Mouse (Mus musculus) embryonic facial prominence, embryonic 11.5 days (tissue): ENCODE measurements around the gene Gm45785. TPM values are rescaled to one million over a fixed set of nuclear protein-coding genes. Genes with fewer than 3 reads are reported as not detected.

Experiments
- ATAC-seq: fragments of 200-750 bp; cut with Nextera tagmentation; replicated peaks from 2 replicates; pipeline ENCODE4 v1.8.0; 2017; ENCODE audit warnings: low read depth; ENCODE audit not compliant: insufficient number of reproducible peaks, low FRiP score, low TSS enrichment
- DNase-seq: peaks from one replicate; pipeline ENCODE4 v3.0.0-alpha.2; 2015; ENCODE audit warnings: low spot score
- H3K27ac ChIP-seq: fragments of 300-500 bp; sonication (generic); replicated peaks from 2 replicates; pipeline ENCODE4 v1.5.1; 2014; ENCODE audit warnings: mild to moderate bottlenecking, low read depth, low read length, control low read depth
- H3K27me3 ChIP-seq: fragments of 300-500 bp; sonication (generic); 2 replicates; pipeline ENCODE4 v1.6.1; 2014; ENCODE audit warnings: mild to moderate bottlenecking, low read length, moderate library complexity, mixed read lengths; ENCODE audit not compliant: control insufficient read depth, insufficient read depth
- H3K36me3 ChIP-seq: fragments of 300-500 bp; sonication (generic); replicated peaks from 2 replicates; pipeline ENCODE4 v1.6.1; 2014; ENCODE audit warnings: low read depth, mild to moderate bottlenecking, low read length, moderate library complexity, mixed read lengths; ENCODE audit not compliant: control insufficient read depth, insufficient read depth
- H3K4me1 ChIP-seq: fragments of 300-500 bp; sonication (generic); 2 replicates; pipeline ENCODE4 v1.6.1; 2014; ENCODE audit warnings: low read length, mixed read lengths; ENCODE audit not compliant: control insufficient read depth, insufficient read depth
- H3K4me2 ChIP-seq: fragments of 300-500 bp; sonication (generic); 2 replicates; pipeline ENCODE4 v1.6.1; 2014; ENCODE audit warnings: low read depth, mild to moderate bottlenecking, control low read depth, low read length, moderate library complexity
- H3K4me3 ChIP-seq: fragments of 300-500 bp; sonication (generic); 2 replicates; pipeline ENCODE4 v1.5.1; 2014; ENCODE audit warnings: low read depth, low read length, control low read depth
- H3K9ac ChIP-seq: fragments of 300-500 bp; sonication (generic); replicated peaks from 2 replicates; pipeline ENCODE4 v1.6.1; 2014; ENCODE audit warnings: mild to moderate bottlenecking, control low read depth, low read length
- H3K9me3 ChIP-seq: fragments of 300-500 bp; sonication (generic); replicated peaks from 2 replicates; pipeline ENCODE4 v1.6.1; 2016; ENCODE audit warnings: mild to moderate bottlenecking, low read length, inconsistent platforms, mixed read lengths; ENCODE audit not compliant: control insufficient read depth
- WGBS: fragments of 180-500 bp; shearing (Covaris S2); extraction: QIAGEN DNeasy Blood & Tissue Kit; methylation state at CpG from one replicate; pipeline ENCODE4 v1.1.7; 2014; 5-methylcytosine and 5-hydroxymethylcytosine counted together
- polyA plus RNA-seq: library from polyadenylated mRNA; unstranded; fragments of >200 nt; fragmentation: Nextera tagmentation; extraction: Ambion mirVana; gene quantifications from 2 replicates; pipeline ENCODE4 v1.2.1, GENCODE M21; 2014

Gene Gm45785
- polyA plus RNA-seq, 1 experiment from 2014 or later = not detected

DNA sequence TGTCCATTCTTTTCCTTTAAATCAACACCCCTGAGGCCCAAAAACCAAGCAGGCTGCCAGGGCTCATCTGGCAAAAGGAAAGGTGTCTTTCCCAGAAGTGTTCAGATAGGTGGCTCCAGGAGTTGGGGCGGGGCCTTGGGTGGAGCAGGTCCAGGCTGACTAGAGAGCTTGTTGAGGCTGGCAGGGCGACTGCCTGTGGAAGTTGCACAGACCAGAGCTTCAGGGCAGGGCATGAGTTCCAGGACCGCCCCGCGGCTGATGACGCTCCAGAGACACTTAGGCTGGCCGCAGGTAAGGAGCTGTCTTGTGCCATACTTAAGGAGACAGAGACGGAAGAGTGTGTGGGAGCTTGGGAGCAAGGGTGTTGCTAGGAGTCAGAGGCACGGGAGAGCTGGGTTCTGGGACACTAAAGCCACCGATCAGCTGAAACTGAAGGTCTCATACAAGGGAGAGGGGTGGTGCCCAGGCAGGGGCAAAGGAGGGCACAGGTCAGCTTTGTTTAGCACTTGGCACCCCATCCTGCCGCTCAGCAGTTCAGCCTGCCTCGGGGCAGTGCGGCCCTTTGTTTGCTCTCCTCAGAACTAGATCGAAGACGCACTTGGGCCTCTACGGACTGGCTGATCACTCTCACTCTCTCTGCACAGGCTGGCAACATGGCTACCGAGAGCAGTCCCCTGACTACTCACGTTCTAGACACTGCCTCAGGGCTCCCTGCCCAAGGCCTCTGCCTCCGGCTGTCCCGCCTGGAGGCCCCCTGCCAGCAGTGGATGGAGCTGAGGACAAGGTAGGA, 21.0 kb downstream of the Gm45785 start, which contains the start of gene Urah:
Urah (plus strand) TSS at position 51 of the 790 bp plus-strand sequence.
- WGBS = 40% methylated on average over 20 of the region's 20 CpGs
- Histone ChIP-seq H3K9me3 (no peaks in the 10 kb centered on the region), H3K4me1 (no peaks in the 10 kb centered on the region), H3K27ac (no peak within 1 kb of the TSS), H3K9ac (no peak within 1 kb of the TSS), H3K4me3 (no peak within 1 kb of the TSS), H3K36me3 (no peaks in the 10 kb centered on the region), H3K4me2 (no peak within 1 kb of the TSS), H3K27me3 (no peaks in the 10 kb centered on the region)
- ATAC-seq = no peak; the same call in 1 of the 2 replicates
- peak; percentile 8 for DNase-seq

GRCm38 (mm10) chr7:140833341-140833740, 22.8 kb downstream of the Gm45785 start:
- H3K36me3 ChIP-seq = no peaks in the 10 kb centered on the region
- no peak for ATAC-seq
- H3K4me3 ChIP-seq = no peak overlapping the region
- H3K27ac ChIP-seq = no peak overlapping the region
- 86% methylated on average over 4 of the region's 4 CpGs for WGBS
- no peak overlapping the region for H3K4me2 ChIP-seq
- no peak overlapping the region for H3K9ac ChIP-seq
- no peaks in the 10 kb centered on the region for H3K27me3 ChIP-seq
- no peaks in the 10 kb centered on the region for H3K9me3 ChIP-seq
- no peak for DNase-seq
- no peaks in the 10 kb centered on the region for H3K4me1 ChIP-seq

DNA sequence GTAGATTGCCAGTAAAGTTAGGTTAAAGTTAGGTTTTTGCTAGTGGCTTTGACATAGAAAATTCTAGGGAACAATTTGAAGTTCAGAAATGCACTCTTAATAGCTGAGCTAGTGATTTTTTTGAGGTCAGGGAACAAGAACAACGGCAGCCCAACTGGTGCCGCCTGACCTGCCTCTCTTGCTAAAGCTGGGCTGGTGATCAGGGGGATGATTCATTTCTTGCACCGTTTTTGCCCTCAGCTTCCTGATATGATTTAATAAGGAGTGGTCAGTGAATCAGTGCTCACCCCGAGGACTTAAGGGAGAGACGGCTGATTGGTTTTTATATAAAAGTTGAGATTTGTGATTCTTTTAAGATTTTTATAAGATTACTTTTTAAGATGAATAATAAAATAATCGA, 24.7 kb downstream of the Gm45785 start:
- Histone ChIP-seq H3K36me3 (no peaks in the 10 kb centered on the region), H3K9ac (no peak overlapping the region), H3K4me1 (no peaks in the 10 kb centered on the region), H3K27me3 (no peaks in the 10 kb centered on the region), H3K4me2 (no peak overlapping the region), H3K9me3 (no peaks in the 10 kb centered on the region), H3K27ac (no peak overlapping the region), H3K4me3 (no peak overlapping the region)
- DNase-seq (no peak), ATAC-seq (no peak)
- WGBS = 69% methylated on average over 6 of the region's 6 CpGs

GRCm38 (mm10) chr7:140828171-140828881, 27.8 kb downstream of the Gm45785 start:
- no peaks in the 10 kb centered on the region for H3K4me1 ChIP-seq
- H3K9ac ChIP-seq = no peak overlapping the region
- ATAC-seq (no peak), DNase-seq (peak; percentile 45)
- no peaks in the 10 kb centered on the region for H3K9me3 ChIP-seq
- no peaks in the 10 kb centered on the region for H3K36me3 ChIP-seq
- 38% methylated on average over 8 of the region's 8 CpGs for WGBS
- H3K27me3 ChIP-seq = no peaks in the 10 kb centered on the region
- H3K27ac ChIP-seq = no peak overlapping the region
- no peak overlapping the region for H3K4me3 ChIP-seq
- H3K4me2 ChIP-seq = no peak overlapping the region

DNA sequence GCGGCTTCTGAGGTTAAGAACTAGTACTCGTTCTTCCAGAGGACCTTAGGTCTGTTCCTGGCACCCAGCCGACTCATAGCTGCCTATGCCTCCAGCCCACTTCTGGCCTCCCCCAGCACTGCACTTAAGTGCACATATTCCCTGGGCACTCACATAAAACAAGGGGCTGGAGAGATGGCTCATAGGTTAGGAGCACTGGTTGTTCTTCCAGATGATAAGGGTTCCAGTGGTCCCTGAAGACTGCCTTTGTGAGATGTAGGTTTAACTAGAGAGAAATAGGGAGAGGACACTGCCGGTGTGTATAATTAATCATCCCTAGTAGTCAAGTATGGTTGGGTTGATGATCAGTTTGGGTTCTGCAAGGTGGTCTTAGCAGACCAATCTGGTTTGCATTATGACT, 33.4 kb downstream of the Gm45785 start:
- Histone ChIP-seq H3K4me1 (no peaks in the 10 kb centered on the region), H3K36me3 (no peaks in the 10 kb centered on the region), H3K27me3 (no peaks in the 10 kb centered on the region), H3K9ac (no peak overlapping the region), H3K9me3 (no peaks in the 10 kb centered on the region), H3K4me3 (no peak overlapping the region), H3K4me2 (no peak overlapping the region), H3K27ac (no peak overlapping the region)
- no peak for ATAC-seq
- 86% methylated on average over 4 of the region's 4 CpGs for WGBS
- no peak for DNase-seq

- ATAC-seq = peak; percentile 91
Measured at GRCm38 (mm10) chr7:140821653-140822329, 34.3 kb downstream of the Gm45785 start, which contains the start of gene Zfp941. Gene Zfp941, minus strand, starts transcription at chr7:140822178.

GRCm38 (mm10) chr7:140821305-140821652, 34.9 kb downstream of the Gm45785 start:
- Histone ChIP-seq H3K4me2 (peak overlapping the region; percentile 72), H3K9me3 (no peaks in the 10 kb centered on the region), H3K36me3 (no peaks in the 10 kb centered on the region), H3K9ac (no peak overlapping the region), H3K4me3 (peak overlapping the region; percentile 55), H3K4me1 (no peaks in the 10 kb centered on the region), H3K27me3 (no peaks in the 10 kb centered on the region), H3K27ac (no peak overlapping the region)
- DNase-seq (no peak), ATAC-seq (no peak)
- 50% methylated on average over 5 of the region's 5 CpGs for WGBS

More at GRCm38 (mm10) chr7:140821653-140822329, 34.3 kb downstream of the Gm45785 start, which contains the start of gene Zfp941:
- Histone ChIP-seq H3K4me2 (peak within 1 kb of the TSS; percentile 72), H3K9me3 (no peaks in the 10 kb centered on the region), H3K9ac (peak within 1 kb of the TSS; percentile 67), H3K4me1 (no peaks in the 10 kb centered on the region), H3K36me3 (no peaks in the 10 kb centered on the region), H3K27me3 (no peaks in the 10 kb centered on the region), H3K27ac (no peak within 1 kb of the TSS), H3K4me3 (peak within 1 kb of the TSS; percentile 55)
- WGBS = 1% methylated on average over 20 of the region's 21 CpGs
- peak; percentile 77 for DNase-seq
